Mouse (Mus musculus) cerebellum, adult 2 months (tissue): ENCODE measurements around the gene Sox8.

ENCODE experiments used
- CTCF ChIP-seq: fragments of 200-500 bp; IDR thresholded peaks from 2 replicates; pipeline ENCODE4 v1.5.1; 2011; ENCODE audit warnings: low read depth, mild to moderate bottlenecking, control low read depth, low read length, moderate library complexity, borderline replicate concordance; ENCODE audit not compliant: insufficient read depth
- POLR2A ChIP-seq: fragments of 200-500 bp; IDR thresholded peaks from 2 replicates; pipeline ENCODE4 v1.6.1; 2011; ENCODE audit warnings: low read length, control low read depth, borderline replicate concordance; ENCODE audit not compliant: insufficient read depth

DNA sequence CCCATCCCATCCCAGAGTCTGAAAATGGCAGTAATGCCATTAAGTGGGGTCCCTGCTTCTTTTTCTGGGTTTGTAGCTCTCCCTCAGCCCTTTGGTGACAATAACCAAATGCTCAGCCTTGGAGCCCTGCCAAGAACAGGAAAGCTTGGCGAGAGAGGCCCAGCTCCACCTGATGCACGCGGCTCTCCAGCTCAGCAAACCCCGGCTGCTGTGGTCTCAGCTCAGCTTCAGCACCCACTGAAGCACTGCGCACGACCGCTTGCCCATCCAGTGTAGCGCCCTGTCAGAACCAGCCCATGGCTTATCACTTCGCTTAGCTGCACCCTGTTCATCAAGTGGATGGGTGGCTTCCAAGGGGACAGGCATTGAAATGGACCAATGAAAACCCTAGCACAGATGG, 39.7 kb upstream of the Sox8 start:
- TF ChIP-seq POLR2A (no peak), CTCF (no peak)
